Mouse (Mus musculus) layer of hippocampus, adult 18-20 months (tissue): Measurements from ENCODE around the gene Mospd3. TPM values are rescaled to one million over a fixed set of nuclear protein-coding genes. Genes with fewer than 3 reads are reported as not detected.

Experiments used
- DNase-seq, 2 experiments: peaks; one replicate each; pipeline ENCODE4 v3.0.0; 2022; ENCODE audit warnings: low spot score in 2 of 2
- long read RNA-seq: library from polyadenylated mRNA; stranded (forward); transcript quantifications from one replicate; pipeline ENCODE4 v2.0.0, GENCODE M21; 2021
- total RNA-seq, 2 experiments: library from RNA; stranded (reverse); gene quantifications; 2 replicates each; pipeline ENCODE4 v1.2.3; 2021

The Mospd3 gene
- 10 to 100 TPM; 20.9 to 25.2 TPM for total RNA-seq
- long read RNA-seq, transcript Mospd3-202 (5 exons, 1,318 nt), result major isoform, 7 of 11 reads
- long read RNA-seq, partial matches to known transcripts, result 1 of 11 reads
- long read RNA-seq, other reads (novel, unspliced or antisense), result 3 of 11 reads

DNA sequence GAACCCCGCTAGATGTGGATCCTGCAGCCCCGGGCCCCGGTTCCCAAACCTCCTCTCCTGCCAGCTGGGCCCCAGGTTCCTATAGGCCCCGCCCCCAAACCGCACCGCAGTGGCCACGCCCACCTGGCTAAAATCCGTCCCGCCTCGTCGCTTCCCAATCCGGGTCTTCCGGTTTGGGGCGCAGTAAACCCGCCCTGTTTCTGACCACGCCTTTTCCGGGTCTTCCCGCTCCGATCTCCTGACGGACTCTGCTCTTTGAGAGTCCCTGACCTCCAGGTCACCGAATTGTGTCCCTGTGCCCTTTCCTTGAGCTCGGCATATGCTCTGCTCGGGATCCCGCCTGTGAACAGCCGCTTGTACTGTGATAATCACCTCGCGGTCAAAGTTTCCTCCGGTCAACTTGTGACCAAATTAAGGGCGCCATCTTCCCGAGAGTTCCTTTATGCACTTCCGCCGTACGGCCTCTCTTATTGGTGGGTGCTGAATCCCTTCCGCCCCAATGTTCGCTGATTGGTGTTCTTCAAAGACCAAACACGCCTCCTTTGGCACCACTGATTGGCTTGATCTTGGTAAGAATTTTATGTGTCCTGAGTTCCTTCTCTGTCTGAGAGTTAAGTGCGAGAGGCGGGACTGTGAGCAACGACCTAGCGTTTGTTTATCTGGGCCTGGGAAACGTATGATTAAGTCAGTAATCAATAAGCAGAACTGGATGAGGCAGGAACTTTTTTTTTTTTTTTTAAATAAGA lies at the start of gene Mospd3:
Gene Mospd3 (minus strand): TSS at position 440 of the 746 bp plus-strand sequence.
- DNase-seq, result peak; percentile 91 to 97

DNA sequence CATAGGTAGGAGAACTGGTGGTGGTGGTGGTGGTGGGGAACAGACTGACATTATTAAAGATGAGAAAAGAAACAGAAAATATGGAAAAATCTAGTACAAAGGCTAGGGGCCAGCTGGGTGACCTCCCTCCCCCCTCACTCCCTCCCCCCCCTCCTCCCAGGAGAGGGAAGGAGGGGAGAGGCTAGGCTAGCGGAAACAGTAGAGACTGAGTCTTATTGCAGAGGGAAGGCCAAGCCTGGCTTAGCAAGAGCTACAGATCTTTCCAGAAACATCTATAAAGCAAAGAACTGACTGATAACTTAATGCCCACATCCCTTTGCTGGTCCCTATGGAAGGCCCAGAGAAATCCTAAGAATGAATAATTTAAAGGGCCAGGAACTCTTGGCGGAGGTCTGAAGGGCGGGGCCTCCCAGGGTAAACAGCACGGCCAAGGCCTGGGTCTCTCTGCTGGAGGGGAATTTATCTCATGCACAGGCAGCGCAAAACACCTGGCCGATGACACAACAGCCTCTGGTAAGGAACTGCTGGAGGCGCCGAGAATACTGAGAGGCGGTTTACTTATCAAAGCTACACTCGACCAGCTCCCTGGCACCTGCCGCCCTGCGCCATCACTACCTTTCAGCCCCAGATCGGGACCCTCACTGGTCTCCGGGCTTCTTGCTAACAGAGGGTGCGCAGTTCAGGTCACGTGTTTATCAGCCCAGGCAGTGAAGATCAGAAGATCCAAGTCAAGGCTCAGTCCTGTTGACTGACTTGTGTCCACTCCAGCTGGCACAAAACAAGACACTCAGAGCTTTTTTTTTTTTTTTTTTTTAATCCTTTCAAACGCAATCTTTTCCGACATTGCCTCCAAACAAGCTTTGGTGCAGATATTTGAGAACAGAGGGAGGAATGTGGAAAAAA lies 49.1 kb upstream of the Mospd3 start:
- no peak for DNase-seq

DNA sequence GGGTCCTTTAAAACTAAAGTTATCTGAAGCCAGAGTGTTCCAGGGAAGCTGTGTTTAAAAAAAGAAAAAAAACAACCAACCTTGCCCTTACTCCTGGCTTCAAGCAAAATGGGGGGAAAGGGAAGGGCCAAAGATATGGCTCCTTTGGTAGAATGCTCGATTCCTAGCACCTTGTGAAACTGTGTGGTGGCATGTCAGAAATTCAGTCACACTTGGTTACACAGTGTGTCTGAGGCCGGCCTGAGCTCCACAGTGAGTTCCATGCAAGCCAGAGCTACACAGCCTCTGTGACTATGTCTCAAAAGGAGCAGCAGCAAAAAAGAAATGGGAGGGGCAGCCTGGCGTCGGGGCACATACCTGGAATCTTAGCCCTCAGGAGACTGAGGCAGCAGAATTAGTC lies 48.4 kb upstream of the Mospd3 start:
- no peak for DNase-seq

DNA sequence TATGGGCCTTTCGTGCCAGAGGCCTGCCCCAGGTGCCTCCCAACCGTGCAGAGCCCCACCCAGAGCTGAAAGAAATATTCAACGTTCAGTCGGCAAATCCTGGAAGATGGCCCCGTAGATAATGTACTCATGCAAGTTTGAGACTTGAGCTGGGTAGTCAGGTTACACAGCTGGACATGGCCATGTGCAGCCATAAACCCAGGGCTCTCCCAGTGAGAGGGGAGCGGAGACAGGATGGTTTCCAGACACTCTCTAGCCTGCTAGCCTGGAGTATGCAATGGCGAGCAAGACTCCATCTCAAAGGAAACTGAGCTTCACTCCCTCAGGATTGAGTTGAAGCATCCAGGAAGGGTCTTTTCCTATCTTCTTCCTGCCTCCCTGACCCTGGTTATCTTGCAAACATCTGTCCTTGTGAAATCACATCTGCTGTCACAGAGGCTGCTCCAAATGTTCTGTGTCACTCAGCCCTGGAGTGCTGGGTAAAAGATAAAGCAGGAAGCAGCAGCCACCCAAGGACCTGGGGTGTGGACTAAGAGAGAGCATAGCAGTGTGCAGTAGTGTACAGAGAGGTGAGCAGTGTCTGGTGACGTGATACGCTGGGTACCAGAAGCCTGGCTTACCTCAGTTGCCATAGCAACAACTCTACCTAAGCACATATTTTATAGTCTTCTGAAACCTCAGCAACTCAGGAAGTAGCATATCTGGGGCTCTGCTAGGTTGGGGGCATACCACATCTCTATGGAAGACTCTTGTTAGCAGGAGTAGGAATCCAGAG lies 47.2 kb upstream of the Mospd3 start:
- no peak for DNase-seq

DNA sequence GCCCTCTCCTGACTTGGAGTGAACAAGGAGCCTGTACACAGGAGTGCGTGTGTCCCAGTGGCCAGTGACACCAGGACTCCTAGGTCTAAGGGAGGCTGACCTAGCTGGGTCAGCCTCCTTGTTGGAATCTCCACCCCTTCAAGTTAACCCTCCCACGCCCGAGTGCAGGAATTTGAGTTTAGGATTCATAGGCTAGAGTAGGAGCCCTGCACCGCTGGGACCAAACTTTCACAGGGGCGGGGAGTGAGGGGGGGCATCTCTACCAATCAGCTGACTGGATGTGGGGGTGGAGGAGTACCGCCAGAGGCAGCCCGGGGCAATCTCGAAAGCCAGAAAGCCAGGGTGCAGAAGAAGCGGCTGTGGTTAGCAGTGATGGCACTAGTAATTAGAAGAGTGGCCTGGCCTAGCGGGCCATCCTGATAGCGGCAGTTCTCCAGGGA lies 44.8 kb upstream of the Mospd3 start, which contains the start of gene Irs3:
Gene Irs3 (minus strand): TSS at position 63 of the 440 bp plus-strand sequence.
- no peak for DNase-seq

DNA sequence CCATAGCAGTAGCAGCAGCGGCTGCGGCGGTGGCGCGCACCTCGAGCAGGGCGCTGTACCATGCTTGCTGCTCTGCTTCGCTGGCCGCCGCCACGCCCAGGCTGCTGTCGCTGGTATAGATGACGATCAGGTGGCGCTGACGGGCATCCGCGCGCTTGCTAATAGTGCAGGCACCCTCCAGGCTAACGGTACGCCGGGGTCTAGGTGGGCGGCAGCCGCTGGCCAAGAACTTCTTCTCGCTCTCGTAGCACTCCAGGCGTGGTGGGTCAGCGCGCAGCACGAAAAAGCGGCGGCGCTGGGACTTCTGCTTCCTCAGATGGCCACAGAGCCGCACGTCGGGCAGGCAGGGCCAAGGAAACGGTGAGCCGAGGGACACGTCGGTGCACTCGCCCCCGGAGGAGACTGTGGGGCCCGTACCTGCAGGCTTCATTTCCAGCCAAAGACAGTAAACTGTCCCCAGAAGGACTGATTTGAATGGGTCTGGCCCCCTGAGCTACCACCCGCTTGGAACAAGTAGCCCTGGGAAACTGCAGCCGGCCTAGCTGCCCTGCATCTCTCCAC lies 44.3 kb upstream of the Mospd3 start:
- DNase-seq, result no peak

DNA sequence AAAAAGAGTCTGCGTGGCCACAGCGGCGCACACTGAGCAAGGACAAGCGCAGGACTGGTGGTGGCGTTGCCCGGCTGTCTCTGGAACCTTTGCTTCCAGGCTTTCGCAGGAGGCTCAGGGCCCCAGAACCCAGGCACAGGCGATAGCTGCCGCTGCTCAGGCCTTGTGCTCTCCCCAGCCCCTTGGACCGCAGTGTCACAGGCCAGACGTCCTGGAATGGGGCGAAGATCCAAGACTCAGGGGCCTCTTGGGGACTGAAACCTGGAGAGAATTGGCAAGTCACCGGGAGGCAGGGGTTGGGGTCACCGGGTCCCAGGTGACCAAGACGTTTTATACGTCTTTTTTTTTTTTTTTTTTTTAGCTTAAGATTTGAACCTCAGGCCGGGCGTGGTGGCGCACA lies 43.6 kb upstream of the Mospd3 start:
- DNase-seq, result no peak

DNA sequence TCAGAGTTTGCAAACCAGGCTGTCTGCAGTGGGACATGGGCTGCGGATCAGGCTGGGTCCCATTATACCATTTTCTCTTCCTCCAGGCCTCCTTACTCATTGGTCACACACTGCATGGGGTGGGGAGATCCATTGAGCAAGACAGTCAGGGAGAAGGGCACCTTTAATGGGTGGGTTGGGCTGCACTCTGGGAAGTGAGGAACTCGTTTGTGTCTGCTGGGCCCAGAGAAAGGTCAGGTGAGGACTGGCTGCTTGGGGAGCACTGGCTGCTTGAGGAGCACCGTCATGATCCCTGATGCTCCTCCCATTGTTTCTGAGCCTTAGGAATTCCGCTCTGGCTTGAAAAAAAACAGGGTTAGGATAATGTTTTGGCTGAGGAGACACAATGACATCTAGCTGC lies 42.0 kb upstream of the Mospd3 start:
- no peak for DNase-seq

DNA sequence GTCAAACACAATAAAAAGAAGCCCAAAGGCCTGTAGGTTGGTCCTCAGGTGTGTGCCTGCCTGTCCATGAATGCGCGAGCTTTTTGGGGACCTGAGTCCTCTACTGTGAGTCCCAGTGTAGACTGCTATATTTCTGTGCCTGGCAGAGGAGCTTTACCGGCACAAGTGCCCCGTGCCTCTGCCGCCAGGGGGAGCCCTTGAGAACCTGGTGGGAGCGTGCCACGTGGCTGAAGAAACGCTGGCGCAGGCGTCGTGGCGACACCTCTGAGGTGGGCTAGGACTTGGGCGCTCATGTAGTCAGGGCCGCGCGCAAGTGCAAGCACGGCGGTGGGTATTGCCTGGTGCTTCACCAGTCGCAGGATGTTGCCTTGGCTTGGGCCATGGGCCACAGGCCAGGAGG lies 40.2 kb upstream of the Mospd3 start, which contains the start of gene Sap25:
Gene Sap25 (plus strand): TSS at position 281 of the 400 bp plus-strand sequence.
- DNase-seq, result no peak

DNA sequence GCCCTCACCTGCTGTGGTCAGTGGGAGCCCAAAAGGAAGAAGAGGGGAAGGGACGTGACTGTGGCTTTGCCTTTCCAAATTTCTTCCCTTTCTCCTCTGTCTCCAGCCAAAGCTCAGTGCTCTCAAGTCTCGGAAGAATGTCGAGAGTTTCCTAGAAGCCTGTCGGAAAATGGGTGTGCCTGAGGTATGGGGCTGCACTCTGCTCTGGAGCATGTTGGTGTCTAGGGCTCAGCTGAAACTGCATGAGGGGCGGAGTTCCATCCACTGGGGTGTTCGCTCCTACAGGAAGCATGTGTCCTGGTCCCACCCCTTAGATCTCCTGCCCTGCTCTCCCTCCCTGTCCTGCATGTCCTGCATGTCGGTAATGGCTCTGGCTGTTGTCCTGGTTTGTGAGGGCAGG lies 38.6 kb upstream of the Mospd3 start:
- DNase-seq, result no peak

DNA sequence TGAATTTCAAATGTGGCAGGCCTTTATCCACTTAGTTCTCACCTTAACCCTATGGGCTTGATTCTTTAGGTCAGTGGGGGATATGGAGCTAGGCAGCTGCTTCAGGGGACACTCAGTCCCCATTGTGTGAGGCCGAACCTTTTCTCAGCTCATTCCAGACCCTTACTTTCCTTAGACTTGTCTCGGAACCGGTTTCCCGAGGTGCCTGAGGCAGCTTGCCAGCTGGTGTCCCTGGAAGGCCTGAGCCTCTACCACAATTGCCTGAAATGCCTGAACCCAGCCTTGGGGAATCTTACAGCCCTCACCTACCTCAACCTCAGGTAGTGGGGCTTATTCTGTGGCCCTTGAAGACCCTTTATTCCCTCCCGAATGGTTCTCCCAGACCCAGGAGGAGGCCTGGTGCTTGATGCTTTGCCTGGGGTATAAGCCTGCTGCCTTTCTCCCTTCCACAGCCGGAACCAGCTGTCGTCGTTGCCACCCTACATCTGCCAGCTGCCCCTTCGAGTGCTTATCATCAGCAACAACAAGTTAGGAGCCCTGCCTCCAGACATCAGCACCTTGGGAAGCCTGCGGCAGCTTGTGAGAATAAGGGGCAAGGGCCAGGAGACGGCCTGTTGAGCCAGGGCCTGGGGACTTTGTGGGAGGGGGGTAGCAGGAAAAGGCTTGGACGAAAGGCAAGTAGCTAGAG lies 32.7 kb upstream of the Mospd3 start:
- no peak for DNase-seq

DNA sequence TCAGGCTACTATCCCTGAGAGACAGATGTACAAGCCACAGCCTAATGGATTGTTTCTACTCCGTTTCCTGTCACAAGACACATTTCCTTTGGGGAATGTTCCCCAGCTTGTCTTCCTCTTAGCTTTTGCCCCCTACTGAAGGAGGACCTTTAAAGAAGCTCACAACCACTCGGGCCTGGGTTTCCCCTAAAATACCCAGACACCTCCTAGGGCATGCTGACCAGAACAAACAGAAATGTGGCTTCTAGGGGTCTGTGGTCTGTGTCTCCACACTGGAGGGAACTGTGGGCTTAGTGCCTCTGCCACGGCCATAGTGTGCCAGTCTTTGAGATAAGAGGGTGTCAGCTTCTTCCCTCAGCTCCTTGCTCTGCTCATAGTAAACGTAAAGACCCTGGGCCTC lies 30.7 kb upstream of the Mospd3 start:
- no peak for DNase-seq

DNA sequence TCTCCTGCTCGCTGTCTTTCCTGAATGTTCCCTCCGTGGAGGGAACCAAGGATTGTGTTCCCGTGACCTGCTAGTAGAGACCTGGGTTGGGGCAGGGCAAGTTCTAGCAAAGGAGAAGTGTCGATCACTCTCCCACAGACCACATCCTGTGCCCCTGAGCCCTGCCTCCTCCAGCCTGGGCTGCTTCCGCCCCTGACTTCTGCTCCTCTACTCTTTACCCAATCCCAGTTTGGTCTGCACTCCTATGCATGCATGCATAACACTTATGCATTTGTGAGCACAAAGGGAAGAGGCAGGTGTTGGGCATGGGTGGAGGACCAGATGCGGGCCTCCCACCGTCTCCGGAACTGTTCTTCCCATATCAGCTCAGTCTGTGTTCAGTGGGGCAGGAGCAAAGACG lies 30.3 kb upstream of the Mospd3 start:
- DNase-seq, result peak; percentile 41 to 66

DNA sequence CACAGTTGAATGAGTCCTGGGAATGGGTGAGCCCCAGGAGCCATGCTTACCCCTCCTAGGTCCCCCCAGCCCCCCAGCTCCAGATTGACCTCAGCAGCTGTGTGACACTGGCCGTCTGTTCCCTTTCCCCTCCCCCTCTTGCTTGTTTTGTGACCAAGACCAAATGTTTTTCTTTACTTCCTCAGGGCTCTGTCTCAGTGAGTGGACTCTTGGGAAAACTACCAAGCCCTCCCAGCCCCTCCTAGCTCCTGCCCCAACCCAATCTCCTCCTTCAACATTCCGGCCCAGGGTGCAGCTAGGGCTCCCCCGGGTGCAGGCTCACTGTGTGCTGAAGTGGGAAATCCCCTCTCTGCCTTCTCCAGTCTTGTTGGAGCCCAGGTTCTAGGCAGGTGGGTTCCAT lies 29.7 kb upstream of the Mospd3 start:
- DNase-seq, result no peak

DNA sequence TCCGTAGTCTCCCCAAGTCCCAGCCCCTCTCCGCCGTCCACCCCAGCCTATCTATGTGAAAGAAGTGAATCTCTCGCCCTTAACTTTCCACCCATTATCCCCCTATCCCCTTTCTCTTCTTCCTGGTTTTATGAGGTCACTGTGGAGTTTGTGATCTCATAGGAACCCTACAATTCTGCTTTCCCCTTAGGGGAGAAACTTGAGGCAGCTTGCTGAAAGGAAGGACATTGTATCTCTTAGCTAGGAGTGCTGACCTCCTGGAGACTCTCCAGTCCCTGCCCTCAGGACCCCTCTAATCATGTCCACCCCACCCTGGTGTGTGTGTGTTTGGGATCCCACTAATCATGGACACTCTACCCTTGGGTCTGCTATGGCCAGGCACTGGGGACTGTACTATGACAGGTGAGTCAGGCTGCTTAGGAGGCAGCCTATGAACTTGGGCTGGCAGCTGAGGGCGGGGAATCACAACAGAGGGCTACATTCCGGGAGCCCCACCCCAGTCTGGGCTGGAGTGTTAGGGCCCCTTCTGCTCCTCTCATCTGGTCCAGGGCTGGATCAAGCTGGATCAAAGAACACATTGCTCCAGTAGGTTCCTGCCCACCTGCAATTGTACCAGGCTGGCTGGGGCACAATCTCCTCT lies 29.2 kb upstream of the Mospd3 start:
- DNase-seq, result no peak

DNA sequence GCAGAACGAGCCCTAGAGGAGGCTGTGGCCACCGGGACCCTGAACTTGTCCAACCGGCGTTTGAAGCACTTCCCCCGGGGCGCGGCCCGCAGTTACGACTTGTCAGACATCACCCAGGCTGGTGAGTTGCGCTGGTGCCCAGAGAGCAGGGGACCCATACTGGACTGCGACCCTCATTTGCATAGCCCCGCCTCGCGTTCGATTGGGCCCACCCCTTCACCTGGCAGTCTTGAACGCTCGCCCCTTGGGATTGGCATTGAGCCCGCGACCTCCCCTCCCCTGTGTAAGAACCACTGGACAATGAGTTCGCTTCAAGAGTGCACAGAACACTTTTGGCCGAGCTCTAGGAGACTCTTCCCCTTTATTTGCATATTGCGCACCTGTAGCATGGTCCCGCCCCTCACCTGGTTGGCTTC lies 28.5 kb upstream of the Mospd3 start:
- DNase-seq, result no peak

DNA sequence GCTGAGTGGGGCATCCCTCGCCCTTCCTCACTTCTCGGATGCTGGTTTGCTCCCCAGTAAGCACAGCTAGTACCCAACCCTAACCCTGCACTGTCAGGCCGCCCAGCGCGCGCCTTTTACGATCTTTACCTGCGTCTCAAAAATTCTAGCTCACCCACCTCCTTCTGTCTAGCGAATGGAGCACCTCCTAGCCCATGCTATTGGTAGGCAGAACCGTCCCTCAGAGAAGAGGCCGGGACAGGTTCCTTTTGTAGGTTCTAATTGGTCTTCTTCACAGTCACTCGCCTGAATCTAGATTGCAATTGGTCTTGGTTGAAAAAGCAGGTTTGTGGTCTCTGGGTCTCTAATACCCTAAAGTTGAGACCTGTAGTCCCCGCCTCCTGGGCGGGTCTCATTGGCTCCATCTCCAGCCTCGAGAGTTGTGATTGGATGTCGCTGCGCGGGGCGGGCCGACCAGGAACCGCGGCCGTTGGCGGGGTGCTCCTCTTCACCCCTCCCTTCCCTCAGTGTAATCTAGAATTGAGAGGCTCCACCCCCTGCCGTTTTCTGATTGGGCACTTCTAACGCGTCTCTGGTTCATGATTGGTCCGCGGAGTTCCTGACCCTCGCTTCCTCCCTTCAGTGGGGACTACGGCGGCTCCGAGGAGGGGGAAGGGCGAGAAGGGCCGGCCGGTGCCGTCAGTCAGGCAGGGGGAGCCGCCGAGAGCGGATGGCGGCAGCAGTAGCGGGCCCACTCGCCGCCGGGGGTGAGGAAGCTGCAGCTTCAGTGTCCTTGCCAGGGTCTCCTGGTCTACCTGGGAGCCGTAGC lies 27.8 kb upstream of the Mospd3 start, which contains the start of the genes Fbxo24, Lrch4 and Gm20605:
Gene Fbxo24 (minus strand): TSS at position 505 of the 808 bp plus-strand sequence.
Gene Lrch4 (plus strand): TSS at position 624 of the 808 bp plus-strand sequence.
Gene Gm20605 (plus strand): TSS at position 678 of the 808 bp plus-strand sequence.
- peak; percentile 99 for DNase-seq

DNA sequence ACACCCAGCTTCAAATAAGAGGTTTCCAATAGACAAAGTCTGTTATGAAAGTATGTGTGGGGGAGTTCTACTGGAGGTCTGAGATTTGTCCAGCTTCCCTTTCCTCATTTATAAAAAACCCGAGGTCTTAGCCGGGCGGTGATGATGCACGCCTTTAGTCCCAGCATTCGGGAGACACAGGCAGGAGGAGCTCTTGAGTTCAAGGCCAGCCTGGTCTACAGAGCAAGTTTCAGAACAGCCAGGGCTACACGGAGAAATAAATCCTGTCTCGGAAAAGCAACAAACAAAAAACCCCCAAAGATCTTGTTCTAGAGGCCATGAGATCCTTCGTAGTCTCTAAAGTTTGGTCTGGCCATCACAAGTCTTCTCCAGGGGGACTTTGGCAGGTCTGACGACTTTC lies 27.1 kb upstream of the Mospd3 start:
- no peak for DNase-seq
